Mouse (Mus musculus): ENCODE results near the gene Vsnl1. TPM values are rescaled to one million over a fixed set of nuclear protein-coding genes. Genes with fewer than 3 reads are reported as not detected.

The Vsnl1 gene
- total RNA-seq, 2 experiments from 2014 or later, result not detected

DNA sequence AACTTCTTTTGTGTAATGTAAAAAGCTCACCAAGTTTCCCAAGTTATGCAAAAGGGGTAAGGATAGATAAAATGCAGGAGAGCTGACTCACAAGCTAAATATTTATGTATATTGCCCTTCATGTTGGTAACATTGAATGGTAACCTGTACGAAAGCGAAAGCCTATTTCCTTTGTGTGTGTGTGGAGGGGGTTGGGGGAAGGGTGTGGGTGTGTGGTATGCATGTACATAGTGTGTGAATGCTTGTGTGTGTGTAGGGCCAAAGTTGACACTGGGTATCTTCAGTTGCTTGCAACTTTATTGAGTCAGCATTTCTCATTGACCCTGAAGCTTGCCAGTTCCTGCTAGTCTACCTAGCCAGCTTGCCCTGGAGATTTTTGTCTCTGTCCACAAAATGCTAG, 154.8 kb downstream of the Vsnl1 start:
- no peak for ATAC-seq (ENCODE audit: poor library complexity, severe bottlenecking)

DNA sequence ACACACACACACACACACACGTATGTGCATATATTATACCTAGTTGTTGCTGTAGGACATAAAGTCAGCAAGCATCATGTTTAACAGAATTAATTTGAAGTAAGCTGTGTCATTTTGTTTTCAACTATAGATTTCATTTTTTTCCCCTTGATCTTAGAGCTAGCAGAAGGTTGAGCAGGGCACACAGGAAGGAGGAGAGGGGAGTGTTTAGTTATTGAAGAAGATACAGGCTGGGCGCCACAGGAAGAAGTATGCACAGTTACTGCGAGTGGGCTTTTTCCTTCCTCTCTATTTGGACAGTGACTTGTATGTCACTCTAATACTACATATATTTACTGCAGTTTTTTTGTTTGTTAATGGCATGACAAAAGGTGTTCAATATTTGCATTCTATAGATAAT, 156.5 kb downstream of the Vsnl1 start:
- ATAC-seq (ENCODE audit: poor library complexity, severe bottlenecking), result no peak

DNA sequence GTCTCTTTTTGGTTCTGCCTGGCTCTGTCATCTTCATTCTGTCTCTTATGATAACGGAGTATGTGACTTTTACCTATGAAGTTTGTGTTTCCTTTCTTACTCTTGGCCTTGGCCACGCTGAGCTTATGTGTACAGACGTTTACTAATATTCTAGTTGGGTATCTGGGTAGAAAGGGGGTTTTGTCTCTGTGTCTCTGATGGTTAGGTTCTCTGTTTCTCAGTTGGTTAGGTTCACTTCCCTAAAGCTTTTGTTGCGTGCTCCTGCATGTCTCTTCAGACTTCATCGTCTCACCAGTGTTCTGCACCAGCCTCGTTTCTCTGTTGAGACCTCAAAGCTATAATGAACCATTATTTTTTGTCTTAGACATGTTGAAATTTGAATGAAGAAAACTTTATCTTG, 159.2 kb downstream of the Vsnl1 start:
- no peak for ATAC-seq (ENCODE audit: poor library complexity, severe bottlenecking)

DNA sequence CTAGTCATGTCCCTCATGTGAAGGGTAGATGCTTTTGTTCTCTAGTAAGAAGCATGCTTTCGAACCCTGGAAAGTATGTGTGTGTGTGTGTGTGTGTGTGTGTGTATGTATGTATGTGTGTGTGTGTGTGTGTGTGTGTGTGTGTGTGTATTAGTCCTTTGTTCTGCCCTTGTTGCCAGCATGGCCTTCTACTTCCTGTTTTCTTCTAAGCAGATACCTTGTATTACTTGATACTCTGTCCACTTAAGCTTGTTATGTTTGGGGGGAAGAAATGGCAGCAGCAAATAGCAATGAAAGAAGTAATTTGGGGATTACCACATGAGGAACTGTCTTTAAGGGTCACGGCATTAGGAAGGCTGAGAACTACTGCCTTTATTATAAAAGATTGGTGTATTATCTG, 159.8 kb downstream of the Vsnl1 start:
- ATAC-seq (ENCODE audit: poor library complexity, severe bottlenecking), result peak; percentile 59; the same call in 1 of the 2 replicates

Other genes with a start within 250 kb of the Vsnl1 start
- not detected in 2 replicates for gene Msgn1, start 227.6 kb downstream of the Vsnl1 start, total RNA-seq (2015)
- 0.92 TPM in 1 of 2 replicates, not detected in the other for gene Msgn1, start 227.6 kb downstream of the Vsnl1 start, total RNA-seq (2017)
- gene Gen1, start 170.8 kb downstream of the Vsnl1 start, total RNA-seq (2015), result 24.2 and 32.6 TPM in 2 replicates
- 24.4 and 25.6 TPM in 2 replicates for gene Gen1, start 170.8 kb downstream of the Vsnl1 start, total RNA-seq (2017)
- gene Smc6, start 170.7 kb downstream of the Vsnl1 start, total RNA-seq (2015), result 98.3 and 127 TPM in 2 replicates
- gene Smc6, start 170.7 kb downstream of the Vsnl1 start, total RNA-seq (2017), result 129 and 153 TPM in 2 replicates
- gene Rad51ap2, start 19.5 kb upstream of the Vsnl1 start, total RNA-seq (2015), result not detected in 2 replicates
- not detected in 2 replicates for gene Rad51ap2, start 19.5 kb upstream of the Vsnl1 start, total RNA-seq (2017)

All from megakaryocyte, adult 5-6 weeks (primary cell).